Mouse (Mus musculus) urinary bladder, postnatal 25 days (tissue): ENCODE data around the gene Tmem147.

Experiments used
- DNase-seq: peaks from one replicate; pipeline ENCODE4 v3.0.0; 2022; ENCODE audit warnings: low spot score

The Tmem147 gene

GRCm38 (mm10) chr7:30728214-30728613 lies 1.1 kb downstream of the Tmem147 start:
- DNase-seq, result no peak

DNA sequence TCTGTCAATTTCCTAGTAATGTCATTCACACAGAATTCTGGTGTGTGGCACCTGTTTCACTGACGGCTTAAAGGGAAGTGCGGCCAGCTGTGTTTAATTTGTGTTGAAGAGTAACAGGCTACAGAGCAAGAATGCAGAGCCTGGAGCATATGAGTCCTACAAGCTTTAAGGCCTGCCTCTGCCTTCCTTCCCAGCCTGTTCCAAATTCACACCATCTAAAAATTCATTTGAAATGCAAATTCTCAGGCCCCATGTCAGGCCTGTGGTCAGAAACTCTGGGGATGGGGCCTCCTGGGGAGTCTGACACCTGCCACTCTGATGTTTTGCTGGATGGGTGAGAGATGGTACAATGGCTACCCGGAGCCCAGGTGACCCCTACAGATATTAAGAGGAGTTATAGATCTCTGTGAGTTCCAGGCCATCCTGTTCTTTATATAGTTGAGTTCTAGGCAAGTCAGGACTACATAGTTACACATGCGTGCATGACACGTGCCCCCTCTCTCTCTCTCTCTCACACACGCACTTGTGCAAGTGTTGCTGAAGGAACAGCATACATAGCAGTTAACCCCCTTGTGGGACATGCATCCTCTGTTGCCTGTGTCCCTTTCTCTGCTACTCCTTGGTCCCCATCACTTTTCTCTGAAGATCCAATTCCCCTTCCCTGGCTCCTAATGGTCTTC lies 5.9 kb downstream of the Tmem147 start:
- no peak for DNase-seq

DNA sequence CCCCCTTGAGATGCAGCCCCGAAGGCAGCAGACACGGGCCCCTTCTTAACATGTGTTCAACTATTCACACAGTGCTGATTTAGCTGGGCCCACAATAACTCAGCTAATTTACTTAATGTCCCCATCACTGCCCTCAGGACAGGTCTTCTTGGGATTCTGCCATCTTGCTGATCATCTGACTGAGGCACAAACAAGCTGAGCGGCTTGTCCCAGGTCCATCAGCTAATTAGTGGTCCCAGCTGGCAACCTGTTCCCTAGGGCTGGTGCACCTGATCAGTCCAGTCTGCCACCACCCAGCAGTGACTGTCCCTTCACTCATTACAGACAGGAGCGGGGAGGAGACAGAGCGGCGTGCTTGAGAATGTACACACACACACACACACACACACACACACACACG lies 8.1 kb downstream of the Tmem147 start:
- DNase-seq, result no peak

DNA sequence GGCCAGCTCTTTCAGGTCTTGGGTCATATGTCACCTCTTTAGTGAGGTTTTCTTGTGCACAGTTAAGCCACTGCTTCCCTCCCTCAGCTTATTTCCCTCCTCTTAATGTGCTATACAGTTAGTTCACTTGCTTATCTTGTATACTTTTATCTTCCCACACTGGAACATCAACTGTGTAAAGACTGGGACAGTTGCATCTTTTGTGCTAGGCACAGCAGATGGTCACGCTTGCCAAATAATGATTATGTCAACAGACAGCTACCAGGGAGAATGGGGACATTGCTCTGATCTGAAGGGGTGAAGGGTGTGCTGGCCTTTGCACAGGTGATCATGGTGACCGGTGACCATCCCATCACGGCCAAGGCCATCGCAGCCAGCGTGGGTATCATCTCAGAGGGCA lies 9.7 kb downstream of the Tmem147 start:
- DNase-seq, result no peak

DNA sequence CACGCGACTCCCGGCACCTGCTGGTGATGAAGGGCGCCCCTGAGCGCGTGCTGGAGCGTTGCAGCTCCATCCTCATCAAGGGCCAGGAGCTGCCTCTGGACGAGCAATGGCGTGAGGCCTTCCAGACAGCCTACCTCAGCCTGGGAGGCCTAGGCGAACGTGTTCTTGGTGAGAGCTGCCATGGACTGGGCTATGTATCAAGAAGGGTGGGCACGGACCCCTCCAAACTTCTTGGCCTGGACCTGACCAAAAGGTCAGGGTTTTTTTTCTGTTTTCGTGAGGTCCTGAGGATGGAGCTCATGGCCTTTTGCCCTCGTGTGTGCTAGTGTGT lies 11.7 kb downstream of the Tmem147 start:
- no peak for DNase-seq

DNA sequence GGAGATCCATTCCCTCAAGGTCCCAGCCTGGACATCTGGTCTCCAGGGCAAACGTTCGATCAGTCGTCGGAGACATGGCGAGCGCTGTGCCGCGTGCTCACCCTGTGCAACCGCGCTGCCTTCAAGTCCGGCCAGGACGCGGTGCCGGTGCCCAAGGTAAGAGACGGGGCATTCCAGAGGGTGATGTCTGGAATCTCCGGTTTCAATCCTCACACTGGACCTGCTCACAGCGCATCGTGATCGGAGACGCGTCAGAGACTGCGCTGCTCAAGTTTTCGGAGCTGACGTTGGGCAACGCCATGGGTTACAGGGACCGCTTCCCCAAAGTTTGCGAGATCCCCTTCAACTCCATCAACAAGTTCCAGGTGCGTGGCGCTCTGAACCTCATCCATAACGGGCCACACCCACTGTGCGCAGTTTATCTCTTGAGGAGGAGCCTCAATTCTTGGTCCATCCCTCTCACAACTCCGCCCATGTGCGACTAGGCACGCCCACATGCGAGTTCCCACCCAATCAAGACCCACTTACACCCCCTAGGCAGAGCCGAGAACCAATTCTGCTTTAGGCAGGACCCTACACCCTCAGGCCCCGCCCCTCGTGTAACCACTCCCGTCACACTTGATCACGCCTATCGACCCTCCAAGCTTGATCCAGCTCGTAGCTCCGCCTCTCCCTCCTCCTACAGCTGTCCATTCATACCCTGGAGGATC lies 12.2 kb downstream of the Tmem147 start:
- DNase-seq, result peak; percentile 23

DNA sequence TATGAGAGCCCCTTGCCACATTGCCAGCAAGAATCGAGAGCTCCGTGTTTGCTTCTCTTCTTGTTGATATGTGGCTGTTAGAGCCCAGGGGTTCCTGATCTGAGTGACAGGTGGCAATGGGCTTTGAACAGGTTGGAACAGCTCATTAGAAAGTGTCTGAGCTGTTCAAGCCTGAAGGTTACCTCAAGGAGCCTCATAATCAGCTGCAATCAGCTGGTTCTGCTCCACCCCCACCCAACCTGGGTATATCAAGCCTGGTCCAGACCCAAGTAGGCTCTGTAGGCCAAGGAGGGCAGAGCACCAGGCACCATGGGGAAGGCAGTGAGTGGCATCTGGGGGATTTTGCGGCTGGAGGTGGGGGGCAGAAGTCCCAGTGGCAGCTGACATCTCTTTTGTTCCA lies 17.4 kb downstream of the Tmem147 start, which contains the start of gene Atp4a:
Gene Atp4a, plus strand, starts transcription at position 268 of the 400 bp plus-strand sequence.
- no peak for DNase-seq

- no peak for DNase-seq
These were observed 21.9 kb downstream of the Tmem147 start for GRCm38 (mm10) chr7:30707441-30707840.

- DNase-seq, result no peak
These were observed 23.0 kb downstream of the Tmem147 start for GRCm38 (mm10) chr7:30706214-30706882.

- DNase-seq, result no peak
These were observed 30.8 kb downstream of the Tmem147 start, which contains the start of gene 2200002J24Rik for GRCm38 (mm10) chr7:30698589-30698988. 2200002J24Rik (plus strand) TSS chr7:30698926.

DNA sequence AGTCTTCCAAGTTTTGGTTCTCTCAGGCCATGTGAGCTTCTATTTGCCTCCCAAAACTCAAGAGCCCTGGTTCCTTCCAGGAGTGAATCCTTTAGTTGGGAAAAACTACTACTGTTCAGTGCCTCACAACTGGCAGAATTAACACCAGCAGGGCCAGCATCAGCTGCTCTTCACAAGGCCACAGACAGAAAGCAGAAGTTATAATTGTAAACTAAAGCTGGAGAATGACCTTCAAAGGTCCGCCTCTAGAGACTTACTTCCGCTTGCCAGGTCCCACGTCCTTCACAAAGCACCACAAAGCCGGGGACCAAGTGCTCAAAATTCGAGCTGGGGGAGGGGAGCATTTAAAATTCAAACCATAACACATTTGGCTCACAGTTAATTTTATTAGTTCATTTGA lies 31.2 kb downstream of the Tmem147 start:
- no peak for DNase-seq

- DNase-seq, result no peak
These were observed 41.0 kb downstream of the Tmem147 start for GRCm38 (mm10) chr7:30688325-30688724.

DNA sequence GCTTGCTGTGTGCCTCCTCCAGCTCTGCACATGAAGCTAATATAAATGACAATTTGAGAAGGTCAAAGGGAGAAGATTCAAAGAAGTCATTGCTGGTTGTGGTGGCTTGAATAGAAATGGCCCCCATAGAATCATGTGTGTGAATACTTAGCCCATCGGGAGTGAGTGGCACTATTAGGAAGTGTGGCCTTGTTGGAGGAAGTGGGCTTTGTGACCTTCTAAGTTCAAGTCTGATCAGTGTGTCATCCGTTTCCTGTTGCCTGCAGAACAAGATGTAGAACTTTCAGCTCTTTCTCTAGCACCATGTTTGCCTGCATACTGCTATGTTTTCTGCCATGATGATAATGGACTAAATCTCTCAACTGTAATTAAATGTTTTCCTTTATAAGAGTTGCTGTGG lies 45.9 kb downstream of the Tmem147 start:
- no peak for DNase-seq

DNA sequence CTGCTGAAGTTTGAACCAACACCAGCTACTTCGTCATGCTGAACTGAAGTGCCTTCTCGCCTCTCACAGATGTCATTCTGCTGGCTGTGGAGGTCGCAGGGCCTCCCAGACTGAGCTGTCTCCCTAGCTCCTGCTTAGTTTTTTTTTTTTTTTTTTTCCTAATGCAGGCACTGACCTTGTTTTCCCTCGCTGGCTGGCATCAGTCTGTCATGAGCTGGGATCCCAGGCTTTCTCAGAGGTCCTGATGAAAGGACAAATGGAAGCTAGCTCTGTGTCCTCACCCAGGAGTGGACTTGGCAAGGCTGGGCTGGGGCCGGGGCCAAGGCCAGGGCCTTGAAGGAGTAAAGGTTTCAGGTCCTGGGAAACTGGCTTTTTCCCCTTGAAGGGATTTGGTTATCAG lies 47.4 kb downstream of the Tmem147 start:
- no peak for DNase-seq

DNA sequence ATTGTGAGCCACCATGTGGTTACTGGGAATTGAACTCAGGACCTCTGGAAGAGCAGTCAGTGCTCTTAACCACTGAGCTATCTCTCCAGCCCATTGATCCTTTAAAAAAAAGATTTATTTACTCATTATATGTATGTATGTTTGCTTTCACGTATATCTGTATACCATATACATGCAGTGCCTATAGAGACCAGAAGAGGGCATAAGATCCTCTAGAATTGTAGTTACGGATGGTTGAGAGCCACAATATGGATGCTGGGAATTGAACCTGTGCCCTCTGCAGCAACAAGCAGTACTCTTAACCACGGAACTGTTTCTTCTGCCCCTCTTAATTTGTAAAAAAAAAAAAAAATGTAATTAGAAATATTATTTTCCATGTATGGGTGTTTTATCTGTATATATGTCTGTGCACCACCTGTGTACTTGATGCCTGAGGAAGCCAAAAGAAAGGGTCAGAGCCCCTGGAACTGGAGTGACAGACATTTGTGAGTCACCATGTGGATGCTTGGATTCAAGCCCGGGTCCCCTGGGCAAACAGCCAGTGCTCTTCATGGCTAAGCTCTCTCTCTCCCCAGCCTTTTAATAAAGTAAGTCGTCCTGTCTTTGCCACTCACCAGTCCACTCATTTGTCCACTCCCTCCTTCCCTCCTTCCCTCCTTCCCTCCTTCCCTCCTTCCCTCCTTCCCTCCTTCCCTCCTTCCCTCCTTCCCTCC lies 50.9 kb downstream of the Tmem147 start:
- DNase-seq, result no peak
